Mouse (Mus musculus) liver, embryonic 14.5 days (tissue): ENCODE measurements at regions not wholly inside any gene's neighbourhood (a gene's known extent, or its start where the extent isn't known, plus 50 kb on each side); places are given as distances from the start of the nearest gene placed in this dataset.
A peak's percentile ranks its signal among the peaks of the same experiment; 100 is the strongest.

Experiments
- ATAC-seq: fragments of 200-750 bp; cut with Nextera tagmentation; 2 replicates; pipeline ENCODE4 v1.8.0; 2017; ENCODE audit warnings: moderate number of reproducible peaks, mild to moderate bottlenecking, moderate library complexity; ENCODE audit not compliant: insufficient read depth
- DNase-seq, 3 experiments: peaks; one replicate each; pipeline ENCODE4 v3.0.0-alpha.2; 2012 to 2013; ENCODE audit warnings: low read depth in 3 of 3, low spot score in 3 of 3
- H3K27ac ChIP-seq: fragments of 300-500 bp; sonication (generic); 2 replicates; pipeline ENCODE4 v1.5.1; 2014; ENCODE audit warnings: moderate library complexity, mild to moderate bottlenecking, control low read depth, inconsistent platforms
- H3K27me3 ChIP-seq: fragments of 300-500 bp; sonication (generic); 2 replicates; pipeline ENCODE4 v1.6.1; 2014; ENCODE audit warnings: mild to moderate bottlenecking, low read length, moderate library complexity; ENCODE audit not compliant: control insufficient read depth, insufficient read depth
- H3K36me3 ChIP-seq: fragments of 300-500 bp; sonication (generic); replicated peaks from 2 replicates; pipeline ENCODE4 v1.6.1; 2014; ENCODE audit warnings: low read depth; ENCODE audit not compliant: control insufficient read depth, insufficient read depth
- H3K4me1 ChIP-seq, 2 experiments: fragments of 200-500 bp in 1 of 2; fragments of 300-500 bp in 1 of 2; sonication (generic) in 1 of 2; replicated peaks; 2 replicates each; pipeline ENCODE4 v1.6.1; 2012 to 2014; ENCODE audit warnings: antibody characterized with exemption in 1 of 2, inconsistent platforms in 1 of 2, low read length in 1 of 2; ENCODE audit not compliant: control insufficient read depth in 2 of 2, insufficient read depth in 2 of 2
- H3K4me2 ChIP-seq: fragments of 300-500 bp; sonication (generic); 2 replicates; pipeline ENCODE4 v1.6.1; 2014; ENCODE audit warnings: low read depth, mild to moderate bottlenecking, control low read depth, moderate library complexity
- H3K4me3 ChIP-seq, 2 experiments: fragments of 200-500 bp in 1 of 2; fragments of 300-500 bp in 1 of 2; sonication (generic) in 1 of 2; 2 replicates each; pipeline ENCODE4 v1.5.1; 2012 to 2014; ENCODE audit warnings: low read depth in 2 of 2, low read length in 2 of 2, mild to moderate bottlenecking in 2 of 2, control low read depth in 1 of 2, inconsistent platforms in 1 of 2, moderate library complexity in 1 of 2; ENCODE audit not compliant: insufficient read depth in 1 of 2
- H3K9ac ChIP-seq: fragments of 300-500 bp; sonication (generic); replicated peaks from 2 replicates; pipeline ENCODE4 v1.6.1; 2014; ENCODE audit warnings: mild to moderate bottlenecking, control low read depth, moderate library complexity
- H3K9me3 ChIP-seq: fragments of 300-500 bp; sonication (generic); 2 replicates; pipeline ENCODE4 v1.6.1; 2016; ENCODE audit warnings: low read length, mixed read lengths; ENCODE audit not compliant: control insufficient read depth
- CTCF ChIP-seq: IDR thresholded peaks from 2 replicates; pipeline ENCODE4 v1.5.1; 2016; ENCODE audit warnings: antibody characterized with exemption, low read depth, control low read depth
- EP300 ChIP-seq: IDR thresholded peaks from 2 replicates; pipeline ENCODE4 v1.6.1; 2016; ENCODE audit warnings: antibody characterized with exemption, low read depth
- WGBS: fragments of 180-500 bp; shearing (Covaris S2); extraction: QIAGEN DNeasy Blood & Tissue Kit; methylation state at CpG from one replicate; pipeline ENCODE4 v1.1.7; 2014; ENCODE audit not compliant: insufficient replicate concordance; 5-methylcytosine and 5-hydroxymethylcytosine counted together

GRCm38 (mm10) chr8:116793107-116793506 is 60.3 kb upstream of the Cdyl2 start:
- WGBS = 44% methylated on average over 1 of the region's 1 CpGs
- Histone ChIP-seq H3K4me1 (0 out of 4 replicates have a peak, but pooled peaks cover 0 to 2% of the 10 kb centered on the region in 2 experiments), H3K36me3 (no peaks in the 10 kb centered on the region), H3K27me3 (no peaks in the 10 kb centered on the region), H3K9me3 (no peaks in the 10 kb centered on the region), H3K27ac (no peak overlapping the region), H3K4me3 (no peak overlapping the region), H3K9ac (no peak overlapping the region), H3K4me2 (no peak overlapping the region)
- no peak for ATAC-seq
- peak in 2 of 3 experiments; percentile 19 to 22 for DNase-seq
- TF ChIP-seq CTCF = no peak
- no peak for TF ChIP-seq EP300

- Histone ChIP-seq H3K27me3 (no peaks in the 10 kb centered on the region), H3K4me1 (0 out of 4 replicates have a peak, but pooled peaks cover 0 to 2% of the 10 kb centered on the region in 2 experiments), H3K4me2 (no peak overlapping the region), H3K36me3 (no peaks in the 10 kb centered on the region), H3K9ac (no peak overlapping the region), H3K27ac (no peak overlapping the region), H3K9me3 (no peaks in the 10 kb centered on the region), H3K4me3 (no peak overlapping the region)
- ATAC-seq (no peak), DNase-seq (no peak)
- TF ChIP-seq EP300 (no peak), CTCF (no peak)
- 68% methylated on average over 16 of the region's 16 CpGs for WGBS
Observed at GRCm38 (mm10) chr8:116790294-116790693, 57.5 kb upstream of the Cdyl2 start.
